Comparison of ENCODE assay signal across 15 mouse cellular contexts in genomic region chr15:79369452-79370280, GRCm38 (mm10). TPM values are rescaled to one million over a fixed set of nuclear protein-coding genes. Genes with fewer than 3 reads are reported as not detected.
A peak's percentile ranks its signal among the peaks of the same experiment; 100 is the strongest.
DNase-seq lines count a peak whose midpoint lies in the region; ATAC-seq lines count a peak whose summit lies in the region.
"Had no signal": no experiment of that assay in that cellular context is flagged by ENCODE, and none has a peak within 500 bp of the region (broad histone marks: within the 10 kb centered on the region; RNA-seq: fewer than 3 reads in every experiment).

No protein-coding gene starts in this region.

- peak; percentile 18 for ATAC-seq in kidney, embryonic 16.5 days (ENCODE audit: low FRiP score, low TSS enrichment)
- ATAC-seq in midbrain, embryonic 13.5 days, result 0 out of 2 replicates have a peak, but pooled peaks have one; percentile 22
- ATAC-seq in midbrain, embryonic 16.5 days, result no peak
- ATAC-seq in frontal cortex, adult (ENCODE audit: low TSS enrichment), result no peak
- ATAC-seq: inflammation-experienced regulatory T-cells, adult 6 months had no signal

- no peaks in the 10 kb centered on the region for H3K9me3 ChIP-seq in kidney, embryonic 16.5 days (ENCODE audit: low read length)
- no peaks in the 10 kb centered on the region for H3K9me3 ChIP-seq in midbrain, embryonic 13.5 days
- no peaks in the 10 kb centered on the region for H3K9me3 ChIP-seq in midbrain, embryonic 16.5 days (replicated peaks; ENCODE audit: control insufficient read depth, low read length, poor library complexity, severe bottlenecking)
- H3K9me3 ChIP-seq: limb, embryonic 10.5 days; neural tube, embryonic 15.5 days had no signal

- peak; percentile 95 for DNase-seq in heart, adult 11 months
- no peak for DNase-seq in heart, postnatal 4 days
- DNase-seq in kidney, adult 11 months, result no peak
- no peak for DNase-seq in retina, postnatal 1 day
- DNase-seq: adrenal gland, postnatal 25 days; right cerebral cortex, adult 18-20 months had no signal

- H3K4me3 ChIP-seq in kidney, embryonic 16.5 days (ENCODE audit: low read length), result no peak overlapping the region
- no peak overlapping the region for H3K4me3 ChIP-seq in midbrain, embryonic 13.5 days (replicated peaks)
- H3K4me3 ChIP-seq in midbrain, embryonic 16.5 days (ENCODE audit: low read depth, low read length), result no peak overlapping the region
- H3K4me3 ChIP-seq: erythroblast, embryonic 14.5 days; limb, embryonic 10.5 days; neural tube, embryonic 15.5 days had no signal

- WGBS in kidney, embryonic 16.5 days, result 53% methylated on average over 15 of the region's 15 CpGs
- WGBS in midbrain, embryonic 13.5 days, result 66% methylated on average over 15 of the region's 15 CpGs
- 73% methylated on average over 15 of the region's 15 CpGs for WGBS in midbrain, embryonic 16.5 days

- 0 out of 2 replicates have a peak overlapping the region, but pooled peaks have one; percentile 11 for H3K9ac ChIP-seq in kidney, embryonic 16.5 days (replicated peaks; ENCODE audit: low read length)
- no peak overlapping the region for H3K9ac ChIP-seq in midbrain, embryonic 13.5 days (replicated peaks)
- H3K9ac ChIP-seq in midbrain, embryonic 16.5 days (ENCODE audit: low read depth, low read length), result no peak overlapping the region
- H3K9ac ChIP-seq: neural tube, embryonic 15.5 days had no signal

- H3K36me3 ChIP-seq in kidney, embryonic 16.5 days (ENCODE audit: insufficient read depth, low read length), result peaks cover 24% of the 10 kb centered on the region
- peaks cover 85% of the 10 kb centered on the region for H3K36me3 ChIP-seq in midbrain, embryonic 13.5 days
- H3K36me3 ChIP-seq in midbrain, embryonic 16.5 days (ENCODE audit: control insufficient read depth, insufficient read depth, low read length), result peaks cover 28% of the 10 kb centered on the region

- H3K27me3 ChIP-seq in kidney, embryonic 16.5 days (ENCODE audit: insufficient read depth, low read length), result no peaks in the 10 kb centered on the region
- H3K27me3 ChIP-seq in midbrain, embryonic 13.5 days, result no peaks in the 10 kb centered on the region
- no peaks in the 10 kb centered on the region for H3K27me3 ChIP-seq in midbrain, embryonic 16.5 days (ENCODE audit: control insufficient read depth, insufficient read depth, low read depth, low read length)
- H3K27me3 ChIP-seq: neural tube, embryonic 15.5 days had no signal

- H3K4me1 ChIP-seq in kidney, embryonic 16.5 days (ENCODE audit: insufficient read depth, low read length), result peaks cover 31% of the 10 kb centered on the region
- H3K4me1 ChIP-seq in midbrain, embryonic 13.5 days (replicated peaks), result peaks cover 3% of the 10 kb centered on the region; the same call in 1 of the 2 replicates
- H3K4me1 ChIP-seq in midbrain, embryonic 16.5 days (ENCODE audit: control insufficient read depth, insufficient read depth, low read length), result no peaks in the 10 kb centered on the region; the same call in 1 of the 2 replicates

- H3K4me2 ChIP-seq in kidney, embryonic 16.5 days (replicated peaks; ENCODE audit: low read depth, low read length), result no peak overlapping the region
- no peak overlapping the region for H3K4me2 ChIP-seq in midbrain, embryonic 13.5 days (replicated peaks)
- no peak overlapping the region for H3K4me2 ChIP-seq in midbrain, embryonic 16.5 days (ENCODE audit: low read length)
- H3K4me2 ChIP-seq: neural tube, embryonic 15.5 days had no signal

- H3K27ac ChIP-seq in kidney, embryonic 16.5 days (ENCODE audit: low read length), result peak overlapping the region; percentile 72
- H3K27ac ChIP-seq in midbrain, embryonic 13.5 days, result no peak overlapping the region
- H3K27ac ChIP-seq in midbrain, embryonic 16.5 days (ENCODE audit: low read length), result no peak overlapping the region
- H3K27ac ChIP-seq: macrophage had no signal

RNA-seq across cellular contexts. Expression of gene Maff, which starts 23.2 kb away (rescaled TPM):
- total RNA-seq in heart, postnatal 4 days (2021), result 10 to 100 TPM in 1 of 2 experiments, 1 to 10 TPM in 1; 9.8 to 10.2 TPM
- polyA plus RNA-seq in kidney, embryonic 16.5 days (2015; fragmentation: Nextera tagmentation; extraction: Ambion mirVana), result 3.7 and 4.0 TPM in 2 replicates
- polyA plus RNA-seq in midbrain, embryonic 13.5 days (2015; fragmentation: Nextera tagmentation; extraction: Ambion mirVana), result 0.76 and 0.79 TPM in 2 replicates
- 0.85 and 0.86 TPM in 2 replicates for polyA plus RNA-seq in midbrain, embryonic 16.5 days (2015; fragmentation: Nextera tagmentation; extraction: Ambion mirVana)

RNA-seq across cellular contexts. Expression of gene Tmem184b, which starts 33.7 kb away (rescaled TPM):
- 10 to 100 TPM; 68.1 to 73.4 TPM for total RNA-seq in heart, postnatal 4 days (2021)
- 75.0 and 80.5 TPM in 2 replicates for polyA plus RNA-seq in kidney, embryonic 16.5 days (2015; fragmentation: Nextera tagmentation; extraction: Ambion mirVana)
- polyA plus RNA-seq in midbrain, embryonic 13.5 days (2015; fragmentation: Nextera tagmentation; extraction: Ambion mirVana), result 32.8 and 35.0 TPM in 2 replicates
- 42.5 and 43.2 TPM in 2 replicates for polyA plus RNA-seq in midbrain, embryonic 16.5 days (2015; fragmentation: Nextera tagmentation; extraction: Ambion mirVana)

RNA-seq across cellular contexts. Expression of gene Pla2g6, which starts 41.5 kb away (rescaled TPM):
- 1 to 10 TPM; 8.4 to 9.6 TPM for total RNA-seq in heart, postnatal 4 days (2021)
- polyA plus RNA-seq in kidney, embryonic 16.5 days (2015; fragmentation: Nextera tagmentation; extraction: Ambion mirVana), result 18.3 and 21.1 TPM in 2 replicates
- 37.5 and 43.3 TPM in 2 replicates for polyA plus RNA-seq in midbrain, embryonic 13.5 days (2015; fragmentation: Nextera tagmentation; extraction: Ambion mirVana)
- polyA plus RNA-seq in midbrain, embryonic 16.5 days (2015; fragmentation: Nextera tagmentation; extraction: Ambion mirVana), result 29.8 and 35.3 TPM in 2 replicates

Comparison
In these comparisons a context has a peak if more than half of its experiments do, and no peak if none do; other contexts are left out.
1. ATAC-seq: peak in kidney, embryonic 16.5 days (single experiment) and midbrain, embryonic 13.5 days (single experiment); none in midbrain, embryonic 16.5 days (single experiment) and frontal cortex, adult (single experiment).